Mouse (Mus musculus) bone marrow, adult 2 months (tissue): ENCODE results near the gene Lmbrd1.
"Not testable (repeated sequence)": the region's sequence is repeated elsewhere in the genome, so short reads cannot be mapped to it uniquely, and the experiment has no call there.

Experiments used
- CTCF ChIP-seq: fragments of 200-500 bp; IDR thresholded peaks from 2 replicates; pipeline ENCODE4 v1.5.1; 2011; ENCODE audit warnings: low read length, control low read depth; ENCODE audit not compliant: control insufficient read depth, insufficient read depth
- POLR2A ChIP-seq: fragments of 200-500 bp; IDR thresholded peaks from 2 replicates; pipeline ENCODE4 v1.6.1; 2011; ENCODE audit warnings: low read depth, mild to moderate bottlenecking, control low read depth, low read length, borderline replicate concordance; ENCODE audit not compliant: control insufficient read depth

GRCm38 (mm10) chr1:24807971-24808370, 129.5 kb downstream of the Lmbrd1 start:
- not testable (repeated sequence) for TF ChIP-seq CTCF, POLR2A
